Mouse (Mus musculus) adrenal gland, postnatal 4 days (tissue): ENCODE data around the gene Fam131a. TPM values are rescaled to one million over a fixed set of nuclear protein-coding genes. Genes with fewer than 3 reads are reported as not detected.
A peak's percentile ranks its signal among the peaks of the same experiment; 100 is the strongest.

Source experiments
- DNase-seq, 2 experiments: peaks; one replicate each; pipeline ENCODE4 v3.0.0; 2021 to 2022; ENCODE audit warnings: low spot score in 2 of 2, mixed read lengths in 2 of 2
- total RNA-seq, 2 experiments: library from RNA; stranded (reverse); gene quantifications; 2 replicates each; pipeline ENCODE4 v1.2.3; 2021

The Fam131a gene
- total RNA-seq, 2 experiments from 2014 or later = 14.4 to 15.4 TPM

- DNase-seq = no peak
Observed at GRCm38 (mm10) chr16:20715566-20715965, 22.5 kb downstream of the Fam131a start.

- peak; percentile 63 to 67 for DNase-seq
Observed at GRCm38 (mm10) chr16:20715976-20716840, 23.2 kb downstream of the Fam131a start.

GRCm38 (mm10) chr16:20716841-20717180 lies 23.8 kb downstream of the Fam131a start:
- no peak for DNase-seq

- peak; percentile 93 for DNase-seq
Observed at GRCm38 (mm10) chr16:20717181-20717977, 24.3 kb downstream of the Fam131a start, which contains the start of the genes Polr2h and Clcn2. Polr2h (plus strand) TSS chr16:20717665. Clcn2 (minus strand) TSS chr16:20717746.

- DNase-seq = no peak
Observed at GRCm38 (mm10) chr16:20717978-20718670, 25.1 kb downstream of the Fam131a start.

- no peak for DNase-seq
Observed at GRCm38 (mm10) chr16:20721808-20722207, 28.8 kb downstream of the Fam131a start.

GRCm38 (mm10) chr16:20722736-20723135 lies 29.7 kb downstream of the Fam131a start:
- DNase-seq = no peak

- DNase-seq = no peak
Observed at GRCm38 (mm10) chr16:20723247-20723646, 30.2 kb downstream of the Fam131a start.

- DNase-seq = peak; percentile 46 to 56
Observed at GRCm38 (mm10) chr16:20724338-20724748, 31.3 kb downstream of the Fam131a start.

GRCm38 (mm10) chr16:20725321-20725720 lies 32.3 kb downstream of the Fam131a start:
- no peak for DNase-seq

- no peak for DNase-seq
Observed at GRCm38 (mm10) chr16:20725750-20726149, 32.7 kb downstream of the Fam131a start.

- no peak for DNase-seq
Observed at GRCm38 (mm10) chr16:20726384-20726783, 33.3 kb downstream of the Fam131a start.

GRCm38 (mm10) chr16:20730293-20730711 lies 37.3 kb downstream of the Fam131a start:
- no peak for DNase-seq

GRCm38 (mm10) chr16:20731688-20732087 lies 38.6 kb downstream of the Fam131a start:
- DNase-seq = no peak

- no peak for DNase-seq
Observed at GRCm38 (mm10) chr16:20732251-20732924, 39.3 kb downstream of the Fam131a start.

GRCm38 (mm10) chr16:20732925-20733730 lies 40.1 kb downstream of the Fam131a start, which contains the start of gene Chrd:
Chrd (plus strand) TSS chr16:20733127.
- peak in 1 of 2 experiments; percentile 47 for DNase-seq

- DNase-seq = no peak
Observed at GRCm38 (mm10) chr16:20733731-20734730, 41.0 kb downstream of the Fam131a start, which contains the start of gene Thpo. Thpo (minus strand) TSS chr16:20734511.

- no peak for DNase-seq
Observed at GRCm38 (mm10) chr16:20735651-20736050, 42.6 kb downstream of the Fam131a start.
